Mouse (Mus musculus) retina, adult 2 months (tissue): ENCODE data around the gene Bbs5.
"Not testable (repeated sequence)": the region's sequence is repeated elsewhere in the genome, so short reads cannot be mapped to it uniquely, and the experiment has no call there.

ENCODE experiments used
- DNase-seq: peaks from one replicate; pipeline ENCODE4 v3.0.0-alpha.2; 2012; ENCODE audit warnings: low read depth, low spot score

Bbs5 gene

DNA sequence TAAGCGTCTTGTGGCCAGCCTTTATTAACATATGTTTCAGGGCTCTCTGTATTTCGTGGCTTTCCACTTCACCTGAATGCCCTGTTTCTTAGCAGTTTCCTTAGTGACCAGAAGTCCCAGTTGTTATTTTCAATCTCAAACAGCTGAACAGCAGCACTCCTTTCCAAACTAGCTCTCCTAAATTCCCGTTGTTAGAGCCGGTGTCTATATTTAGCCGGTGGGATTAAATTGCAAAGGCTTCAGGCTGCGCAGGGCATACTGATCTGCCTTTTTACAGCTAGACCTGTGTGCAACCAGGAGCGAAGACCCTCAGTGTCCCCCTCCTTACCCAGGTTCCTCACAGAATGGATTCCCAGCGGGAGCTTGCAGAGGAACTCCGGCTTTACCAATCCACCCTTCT, 22.9 kb downstream of the Bbs5 start, which contains the start of gene Klhl41:
TSS of gene Klhl41 (plus strand) at position 268 of the 400 bp plus-strand sequence.
- DNase-seq = no peak

DNA sequence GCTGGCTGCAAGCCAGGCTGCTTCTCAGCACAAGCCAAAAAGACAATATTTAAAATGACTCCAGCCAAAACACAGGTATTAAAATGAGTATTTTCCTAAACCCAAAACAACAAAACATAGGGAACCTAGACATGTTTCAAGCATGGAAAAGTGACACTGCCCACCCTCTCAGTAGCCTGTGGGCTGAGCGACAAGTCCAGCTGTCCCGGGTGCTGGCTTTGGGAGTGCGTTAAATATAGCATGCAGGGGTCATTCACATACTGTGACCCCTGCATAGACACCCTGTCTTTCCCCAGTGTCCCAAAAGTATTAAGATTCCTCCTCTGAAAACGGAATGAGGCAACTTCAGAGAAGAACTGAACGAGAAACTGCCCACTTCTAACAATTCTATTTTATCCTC, 26.8 kb downstream of the Bbs5 start:
- no peak for DNase-seq

DNA sequence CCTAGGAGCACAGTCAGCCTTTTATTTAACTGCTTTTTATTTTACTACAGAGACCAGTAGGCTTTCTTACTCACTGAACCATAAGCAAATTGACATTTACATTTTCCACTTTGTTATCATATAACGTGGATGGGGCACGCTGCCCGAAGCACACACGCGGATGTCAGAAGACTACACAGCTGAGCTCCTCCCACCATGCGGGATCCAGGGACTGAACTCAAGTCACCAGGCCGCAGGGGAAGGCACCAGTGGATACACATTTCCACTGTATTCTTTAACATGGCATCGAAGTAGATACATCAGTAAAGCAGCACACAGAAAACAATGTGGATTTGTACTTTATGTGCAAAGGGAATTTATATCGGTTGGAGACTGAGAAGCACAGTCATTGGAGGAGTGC, 28.3 kb downstream of the Bbs5 start:
- no peak for DNase-seq

DNA sequence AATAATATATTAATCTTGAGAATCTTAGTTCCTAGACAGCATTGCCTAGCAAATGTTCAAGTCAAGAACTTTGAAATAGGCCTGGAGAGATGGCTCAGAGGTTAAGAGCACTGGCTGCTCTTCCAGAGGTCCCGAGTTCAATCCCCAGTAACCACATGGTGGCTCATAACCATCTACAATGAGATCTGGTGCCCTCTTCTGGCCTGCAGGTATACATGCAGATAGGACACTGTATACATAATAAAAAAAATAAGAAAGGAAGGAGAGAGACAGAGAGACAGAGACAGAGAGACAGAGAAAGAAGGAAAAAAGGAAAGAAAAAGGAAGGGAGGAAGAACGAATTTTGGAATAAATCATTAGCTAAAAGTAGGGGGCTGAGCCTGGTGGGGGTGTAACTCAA, 29.7 kb downstream of the Bbs5 start:
- DNase-seq = no peak

DNA sequence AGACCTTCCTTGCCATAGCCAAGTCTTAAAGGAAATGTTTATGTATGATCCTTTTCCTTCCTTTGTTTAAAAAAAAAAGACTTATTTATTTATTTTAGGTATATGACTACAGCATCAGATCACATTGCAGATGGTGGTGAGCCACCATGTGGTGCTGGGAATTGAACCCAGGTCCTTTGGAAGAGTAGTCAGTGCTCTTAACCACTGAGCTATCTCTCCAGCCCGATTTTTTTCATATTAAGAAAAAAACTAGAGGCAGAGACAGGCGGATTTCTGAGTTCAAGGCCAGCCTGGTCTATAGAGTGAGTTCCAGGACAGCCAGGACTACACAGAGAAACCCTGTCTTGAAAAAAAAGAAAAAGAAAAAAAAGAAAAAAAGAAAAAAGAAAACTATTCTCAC, 30.2 kb downstream of the Bbs5 start:
- not testable (repeated sequence) for DNase-seq

DNA sequence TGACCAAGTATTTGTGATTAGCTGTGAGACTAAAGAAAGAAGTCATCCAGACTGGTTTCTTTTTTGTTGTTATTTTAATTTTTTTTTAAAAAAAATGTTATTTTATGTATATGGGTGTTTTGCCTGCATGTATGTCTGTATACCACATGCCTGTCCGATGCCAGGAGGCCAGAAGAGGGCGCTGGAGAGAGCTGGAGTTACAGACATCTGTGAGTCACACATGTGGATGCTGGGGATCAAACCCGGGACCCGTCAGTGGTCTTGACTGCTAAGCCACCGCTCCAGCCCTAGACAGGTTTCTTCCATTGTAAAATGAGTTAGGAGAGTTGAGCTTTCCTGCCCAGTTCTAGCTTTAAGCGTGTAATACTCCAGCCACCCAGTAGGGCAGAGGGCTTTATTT, 33.0 kb downstream of the Bbs5 start:
- no peak for DNase-seq

DNA sequence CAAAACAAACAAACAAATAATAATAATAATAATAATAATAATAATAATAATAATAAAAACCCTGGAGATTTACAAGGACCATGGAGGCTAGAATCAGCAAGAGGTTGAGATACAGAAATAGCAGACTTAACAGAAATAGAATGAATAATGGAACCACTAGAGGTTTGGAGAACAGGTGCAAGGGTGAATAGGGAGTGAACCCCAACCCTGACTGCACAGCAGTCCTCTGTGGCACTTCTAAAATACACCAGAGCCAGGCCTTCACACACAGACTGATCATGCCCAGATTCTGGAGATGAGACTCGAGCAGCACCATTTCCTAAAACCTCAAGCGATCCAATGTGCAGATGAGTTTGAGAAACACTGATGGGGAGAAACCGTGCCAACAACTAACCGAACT, 35.0 kb downstream of the Bbs5 start:
- DNase-seq = no peak

DNA sequence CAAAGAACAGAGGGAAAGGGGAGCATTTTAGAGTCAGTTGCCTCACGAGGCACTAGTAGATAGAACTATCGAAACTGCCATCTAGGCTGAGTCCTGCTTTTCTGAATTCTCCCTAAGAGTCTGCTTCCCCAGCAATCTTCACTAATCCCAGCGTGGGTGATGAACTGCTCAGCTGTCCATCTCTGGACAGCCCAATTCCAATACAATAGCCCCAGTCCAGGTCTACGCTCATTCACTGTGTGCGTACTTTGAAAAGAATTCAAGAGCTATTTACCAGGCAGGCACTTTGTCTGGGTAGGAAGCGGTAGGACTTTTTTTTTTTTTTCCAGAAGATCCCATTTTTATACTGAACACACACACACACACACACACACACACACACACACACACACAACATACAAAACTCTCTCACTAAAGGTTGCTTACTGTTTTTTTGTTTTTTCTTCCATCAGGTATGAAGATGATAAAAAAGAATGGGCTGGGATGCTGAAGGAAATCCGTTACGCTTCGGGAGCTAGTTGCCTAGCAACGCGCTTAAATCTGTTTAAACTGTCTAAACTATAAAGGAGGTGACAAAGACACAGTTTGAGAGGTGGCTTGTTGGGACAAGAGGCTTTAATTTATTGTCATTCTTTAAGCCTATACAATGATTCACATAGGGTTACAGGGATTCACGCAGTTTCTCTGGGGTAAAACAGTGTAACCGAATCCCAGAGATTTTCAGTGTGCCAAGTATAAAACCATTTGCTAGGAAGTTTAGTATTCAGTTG, 36.2 kb downstream of the Bbs5 start:
- DNase-seq = no peak

DNA sequence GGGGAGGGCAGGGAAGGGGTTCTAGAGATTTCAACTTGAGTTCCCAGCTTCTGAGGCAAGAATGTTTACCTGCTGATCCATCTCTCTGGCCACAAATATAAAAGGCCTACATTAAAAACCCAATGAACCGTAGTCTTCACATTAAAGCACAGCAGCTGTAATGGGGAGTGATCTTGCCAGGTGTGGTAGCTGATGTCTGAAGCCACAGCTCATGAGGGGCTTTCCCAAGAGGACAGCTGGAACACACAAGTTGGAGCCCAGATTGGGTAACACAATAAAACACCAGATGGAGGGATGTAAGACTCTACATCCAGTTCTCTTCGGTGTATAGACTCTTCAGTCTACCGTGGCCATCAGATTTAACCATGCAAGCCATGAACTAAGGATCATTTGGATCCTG, 37.5 kb downstream of the Bbs5 start:
- DNase-seq = no peak

DNA sequence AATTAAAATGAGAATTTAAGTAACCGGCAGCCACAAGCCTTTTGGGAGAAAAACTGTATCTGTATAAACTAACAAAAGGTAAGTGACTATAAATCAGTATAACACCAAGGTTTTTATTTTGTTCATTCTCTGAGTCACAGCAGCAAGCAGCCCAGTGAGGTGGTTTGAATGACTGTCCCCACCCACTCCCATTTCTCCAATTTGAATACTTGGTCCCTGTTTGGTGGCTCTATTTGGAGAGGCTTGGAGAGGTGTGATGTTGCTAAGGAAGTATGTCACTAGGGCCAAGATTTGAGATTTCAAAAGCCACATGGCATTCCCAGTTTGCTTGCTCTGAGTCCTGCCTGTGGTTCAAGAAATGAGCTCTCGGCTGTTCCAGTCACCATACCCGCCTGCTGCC, 43.2 kb downstream of the Bbs5 start:
- DNase-seq = no peak

DNA sequence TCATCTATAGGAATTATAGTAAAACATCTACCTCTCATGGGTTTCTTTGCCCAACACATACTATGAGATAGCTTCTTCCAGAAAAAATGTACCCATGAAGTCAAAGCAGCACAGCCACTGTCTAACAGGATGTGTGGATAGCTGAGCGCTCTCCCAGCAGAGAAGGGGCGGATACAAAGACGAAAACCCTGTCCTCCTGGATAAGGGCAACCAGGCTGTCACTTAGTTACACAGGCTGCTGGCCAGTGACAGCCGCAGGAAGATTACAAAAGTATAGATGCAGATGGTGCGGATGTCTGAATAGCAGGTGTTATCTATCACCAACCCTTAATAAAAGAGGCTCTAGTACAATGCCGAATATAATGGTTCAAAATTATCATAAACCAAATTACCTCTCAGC, 43.9 kb downstream of the Bbs5 start:
- DNase-seq = no peak

DNA sequence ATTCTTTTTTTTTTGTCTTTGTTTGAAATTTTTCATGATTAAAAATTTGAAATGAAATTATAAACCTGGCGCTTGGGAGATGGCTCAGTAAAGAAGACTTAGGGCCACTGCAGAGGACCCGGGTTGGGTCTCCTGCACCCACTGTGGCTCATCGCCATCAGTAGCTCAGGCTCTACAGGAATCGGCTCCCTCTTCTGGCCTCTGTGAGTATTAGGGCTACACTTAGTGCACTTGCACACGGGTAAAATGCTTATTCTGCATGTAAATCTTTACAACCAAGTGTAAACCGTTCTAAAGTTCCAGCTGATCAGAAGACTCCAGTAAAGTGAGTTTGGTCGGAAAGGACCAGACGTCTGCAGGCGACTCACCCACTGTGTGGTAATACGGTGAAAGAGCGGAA, 46.5 kb downstream of the Bbs5 start:
- DNase-seq = no peak

DNA sequence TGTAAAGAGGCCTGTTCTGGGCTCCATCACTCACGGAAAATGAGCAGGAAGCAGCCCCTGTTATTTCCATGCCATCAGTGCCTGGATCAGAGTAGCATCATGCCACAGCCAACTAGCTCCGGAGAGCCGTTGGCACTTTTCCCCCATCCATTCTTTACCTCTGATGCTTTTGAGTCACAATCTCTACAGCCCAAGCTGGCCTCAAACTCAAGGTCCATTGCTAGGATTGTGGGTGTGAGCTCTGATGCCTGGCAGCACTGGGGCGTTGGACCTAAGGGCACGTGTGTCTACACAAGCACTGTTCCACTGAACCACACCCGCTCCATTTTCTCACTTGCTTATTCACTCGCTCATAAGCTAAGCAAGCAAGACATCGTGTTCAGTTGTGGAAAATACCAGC, 53.5 kb downstream of the Bbs5 start:
- DNase-seq = no peak

DNA sequence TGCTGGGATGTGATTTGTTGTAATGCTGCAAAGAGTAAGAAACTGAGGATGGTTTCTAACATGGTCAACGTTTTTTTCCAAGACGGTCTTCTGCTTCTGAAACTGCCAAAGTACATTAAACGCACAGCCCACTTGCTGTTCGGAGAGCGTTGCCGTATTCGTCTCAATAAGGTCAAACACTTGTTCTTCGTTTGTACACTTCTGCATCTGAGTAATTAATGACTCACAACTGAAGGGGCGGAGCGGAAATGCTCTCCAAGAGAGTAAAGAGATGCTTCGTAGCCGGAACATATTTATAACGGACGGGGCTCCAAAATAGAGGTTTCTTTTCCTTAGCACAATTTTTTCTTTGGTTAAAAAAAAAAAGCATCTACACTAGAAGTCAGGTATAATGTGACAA, 65.2 kb downstream of the Bbs5 start:
- DNase-seq = no peak

DNA sequence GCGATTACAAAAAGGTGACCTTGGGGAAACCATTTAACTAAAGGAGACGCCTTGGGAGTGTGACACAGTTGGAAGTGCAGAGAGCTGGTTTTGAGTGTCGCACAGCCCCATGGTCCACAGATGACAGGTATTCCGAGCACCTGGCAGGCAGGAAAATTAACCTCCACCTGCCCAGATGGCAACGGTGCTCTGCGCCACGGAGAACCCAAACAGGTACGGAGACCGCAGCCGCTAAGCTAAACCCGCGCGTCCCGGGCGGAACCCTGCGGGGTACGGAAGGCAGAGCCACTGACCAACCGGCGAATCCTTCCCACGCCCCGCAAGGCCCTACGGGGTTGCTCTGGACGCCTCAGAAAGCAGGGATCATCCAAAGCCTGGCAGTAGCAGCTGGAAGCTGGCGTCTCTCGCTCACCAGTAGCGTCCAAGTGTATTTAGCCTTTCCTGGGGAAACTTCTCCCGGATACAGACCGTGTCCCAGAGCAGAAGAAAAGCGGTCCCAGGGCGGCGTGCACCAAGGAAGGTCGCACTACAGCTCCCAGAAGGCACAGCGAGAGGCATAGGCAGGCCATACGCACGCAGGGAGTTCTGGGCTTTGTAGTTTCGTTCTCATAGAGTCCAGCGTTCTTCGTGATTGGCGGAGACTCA, 66.1 kb downstream of the Bbs5 start, which contains the start of gene Fastkd1:
TSS of gene Fastkd1 (minus strand) at position 536 of the 645 bp plus-strand sequence.
- DNase-seq = peak; percentile 69

DNA sequence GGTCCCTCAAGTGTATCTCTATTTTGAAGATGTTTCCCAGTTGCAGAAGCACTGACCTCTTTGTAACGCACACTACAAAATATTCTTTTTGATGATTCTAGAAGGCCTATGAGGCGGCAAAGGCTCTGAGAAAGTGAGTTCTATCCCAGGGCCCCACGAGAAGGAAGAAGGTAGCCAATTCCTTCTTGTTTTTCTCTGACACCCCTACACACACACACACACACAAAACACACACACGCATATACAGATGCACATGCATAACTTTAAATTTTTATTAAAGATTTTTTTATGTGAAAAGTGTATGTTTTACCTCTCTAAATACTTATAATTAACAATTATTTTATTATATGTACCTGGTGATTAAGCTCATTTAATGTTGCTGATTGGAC, 66.6 kb downstream of the Bbs5 start:
- no peak for DNase-seq

DNA sequence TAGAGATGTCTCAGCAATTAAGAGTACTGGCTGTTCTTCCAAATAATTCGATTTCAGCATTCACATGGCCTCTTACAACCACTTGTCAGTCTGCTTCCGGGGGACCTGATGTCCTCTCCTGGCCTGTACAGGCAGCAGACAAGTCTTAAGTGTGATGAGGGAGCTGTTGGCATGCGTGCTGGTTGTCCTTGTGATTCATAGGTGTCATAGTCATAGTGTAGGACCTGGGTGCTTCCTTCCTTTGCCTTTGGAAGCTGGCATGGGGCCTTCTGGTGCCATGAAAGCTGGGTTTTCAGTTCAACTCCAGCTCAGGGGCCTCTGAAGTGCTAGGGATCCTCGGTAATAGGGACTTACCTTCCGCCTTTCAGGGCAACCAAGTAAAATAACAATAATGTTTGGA, 67.2 kb downstream of the Bbs5 start:
- DNase-seq = no peak

DNA sequence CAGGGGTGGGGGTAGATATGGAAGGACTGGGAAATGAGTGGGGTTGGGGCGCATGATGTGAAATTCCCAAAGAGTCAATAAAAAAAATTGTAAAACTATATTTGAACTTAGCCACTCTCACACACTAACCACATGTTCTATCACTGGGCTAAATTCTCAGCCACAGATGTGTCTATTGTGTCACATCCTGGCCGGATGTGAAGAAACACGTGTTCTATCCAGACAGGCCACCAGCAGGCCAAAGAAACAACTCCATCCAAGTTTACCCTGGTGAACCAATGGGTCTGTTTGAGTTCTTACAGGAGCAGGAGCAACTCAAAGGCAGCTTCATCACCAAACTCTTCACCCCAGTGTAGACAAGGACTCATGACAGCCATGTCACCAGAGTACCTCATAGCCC, 69.5 kb downstream of the Bbs5 start:
- DNase-seq = no peak
